Mouse (Mus musculus): Measurements from ENCODE around the gene Galr2.
A peak's percentile ranks its signal among the peaks of the same experiment; 100 is the strongest.
"Not testable (repeated sequence)": the region's sequence is repeated elsewhere in the genome, so short reads cannot be mapped to it uniquely, and the experiment has no call there.

The Galr2 gene

GRCm38 (mm10) chr11:116272589-116273468 lies 7.9 kb upstream of the Galr2 start:
- no peak for DNase-seq

- DNase-seq = no peak
These were observed 7.2 kb upstream of the Galr2 start for GRCm38 (mm10) chr11:116273469-116274044.

GRCm38 (mm10) chr11:116274045-116274666 lies 6.6 kb upstream of the Galr2 start, which contains the start of gene Srp68:
Gene Srp68, minus strand, starts transcription at chr11:116274217.
- DNase-seq = peak; percentile 92

- DNase-seq = not testable (repeated sequence)
These were observed 3.6 kb upstream of the Galr2 start for GRCm38 (mm10) chr11:116277184-116277583.

- DNase-seq = no peak
These were observed 932 bp downstream of the Galr2 start for GRCm38 (mm10) chr11:116281671-116282070.

- no peak for DNase-seq
These were observed 1.4 kb downstream of the Galr2 start for GRCm38 (mm10) chr11:116282089-116282488.

- DNase-seq = no peak
These were observed 2.3 kb downstream of the Galr2 start for GRCm38 (mm10) chr11:116282912-116283521.

GRCm38 (mm10) chr11:116283982-116284381 lies 3.2 kb downstream of the Galr2 start:
- DNase-seq = no peak

GRCm38 (mm10) chr11:116285770-116286191 lies 5.0 kb downstream of the Galr2 start:
- peak; percentile 30 for DNase-seq

GRCm38 (mm10) chr11:116287351-116287750 lies 6.6 kb downstream of the Galr2 start:
- no peak for DNase-seq

- DNase-seq = no peak
These were observed 9.8 kb downstream of the Galr2 start for GRCm38 (mm10) chr11:116290556-116290955.

- no peak for DNase-seq
These were observed 11.7 kb downstream of the Galr2 start for GRCm38 (mm10) chr11:116292401-116292800.

GRCm38 (mm10) chr11:116293538-116294137 lies 12.9 kb downstream of the Galr2 start:
- DNase-seq = no peak

GRCm38 (mm10) chr11:116294319-116294718 lies 13.6 kb downstream of the Galr2 start:
- DNase-seq = peak; percentile 72

GRCm38 (mm10) chr11:116296191-116296734 lies 15.5 kb downstream of the Galr2 start:
- no peak for DNase-seq

GRCm38 (mm10) chr11:116297017-116297416 lies 16.3 kb downstream of the Galr2 start:
- no peak for DNase-seq

GRCm38 (mm10) chr11:116298221-116298620 lies 17.5 kb downstream of the Galr2 start:
- no peak for DNase-seq

GRCm38 (mm10) chr11:116298621-116299020 lies 17.9 kb downstream of the Galr2 start:
- DNase-seq = no peak

- DNase-seq = no peak
These were observed 24.7 kb downstream of the Galr2 start for GRCm38 (mm10) chr11:116305423-116305822.

- peak; percentile 96 for DNase-seq
These were observed 25.6 kb downstream of the Galr2 start for GRCm38 (mm10) chr11:116306126-116306982.

- no peak for DNase-seq
These were observed 26.4 kb downstream of the Galr2 start, which contains the start of gene Exoc7 for GRCm38 (mm10) chr11:116307019-116307725. Gene Exoc7, minus strand, starts transcription at chr11:116307233.

All from lung, postnatal 14 days (tissue).